Mouse (Mus musculus) midbrain, embryonic 14.5 days (tissue): ENCODE results near the gene Atp6v0b. TPM values are rescaled to one million over a fixed set of nuclear protein-coding genes. Genes with fewer than 3 reads are reported as not detected.

Experiments
- ATAC-seq: fragments of 200-750 bp; cut with Nextera tagmentation; 2 replicates; pipeline ENCODE4 v1.8.0; 2017; ENCODE audit warnings: moderate number of reproducible peaks, moderate library complexity; ENCODE audit not compliant: low FRiP score, low TSS enrichment
- DNase-seq: peaks from one replicate; pipeline ENCODE4 v3.0.0-alpha.2; 2015
- H3K27ac ChIP-seq: fragments of 300-500 bp; sonication (generic); replicated peaks from 2 replicates; pipeline ENCODE4 v1.5.1; 2014; ENCODE audit warnings: mild to moderate bottlenecking, low read depth, low read length, moderate library complexity
- H3K27me3 ChIP-seq: fragments of 300-500 bp; sonication (generic); 2 replicates; pipeline ENCODE4 v1.6.1; 2014; ENCODE audit warnings: low read length, control low read depth, mixed read lengths; ENCODE audit not compliant: control insufficient read depth, insufficient read depth
- H3K36me3 ChIP-seq: fragments of 300-500 bp; sonication (generic); 2 replicates; pipeline ENCODE4 v1.6.1; 2014; ENCODE audit warnings: low read length, control low read depth; ENCODE audit not compliant: control insufficient read depth, insufficient read depth
- H3K4me1 ChIP-seq: fragments of 300-500 bp; sonication (generic); 2 replicates; pipeline ENCODE4 v1.6.1; 2014; ENCODE audit warnings: mild to moderate bottlenecking, antibody characterized with exemption, low read length, control low read depth; ENCODE audit not compliant: control insufficient read depth, insufficient read depth
- H3K4me2 ChIP-seq: fragments of 300-500 bp; sonication (generic); 2 replicates; pipeline ENCODE4 v1.6.1; 2014; ENCODE audit warnings: mild to moderate bottlenecking, low read length, moderate library complexity
- H3K4me3 ChIP-seq: fragments of 300-500 bp; sonication (generic); replicated peaks from 2 replicates; pipeline ENCODE4 v1.5.1; 2014; ENCODE audit warnings: low read depth, low read length
- H3K9ac ChIP-seq: fragments of 300-500 bp; sonication (generic); replicated peaks from 2 replicates; pipeline ENCODE4 v1.6.1; 2014; ENCODE audit warnings: mild to moderate bottlenecking, low read length, moderate library complexity
- H3K9me3 ChIP-seq: fragments of 300-500 bp; sonication (generic); 2 replicates; pipeline ENCODE4 v1.6.1; 2016; ENCODE audit warnings: low read length, control low read depth, mixed read lengths; ENCODE audit not compliant: control insufficient read depth
- WGBS: fragments of 180-500 bp; shearing (Covaris S2); extraction: QIAGEN DNeasy Blood & Tissue Kit; methylation state at CpG from one replicate; pipeline ENCODE4 v1.1.7; 2014; 5-methylcytosine and 5-hydroxymethylcytosine counted together
- polyA plus RNA-seq: library from polyadenylated mRNA; unstranded; fragments of >200 nt; fragmentation: Nextera tagmentation; extraction: Ambion mirVana; gene quantifications from 2 replicates; pipeline ENCODE4 v1.2.1, GENCODE M21; 2014

Gene Atp6v0b
- polyA plus RNA-seq, 1 experiment from 2014 or later: 528 TPM

DNA sequence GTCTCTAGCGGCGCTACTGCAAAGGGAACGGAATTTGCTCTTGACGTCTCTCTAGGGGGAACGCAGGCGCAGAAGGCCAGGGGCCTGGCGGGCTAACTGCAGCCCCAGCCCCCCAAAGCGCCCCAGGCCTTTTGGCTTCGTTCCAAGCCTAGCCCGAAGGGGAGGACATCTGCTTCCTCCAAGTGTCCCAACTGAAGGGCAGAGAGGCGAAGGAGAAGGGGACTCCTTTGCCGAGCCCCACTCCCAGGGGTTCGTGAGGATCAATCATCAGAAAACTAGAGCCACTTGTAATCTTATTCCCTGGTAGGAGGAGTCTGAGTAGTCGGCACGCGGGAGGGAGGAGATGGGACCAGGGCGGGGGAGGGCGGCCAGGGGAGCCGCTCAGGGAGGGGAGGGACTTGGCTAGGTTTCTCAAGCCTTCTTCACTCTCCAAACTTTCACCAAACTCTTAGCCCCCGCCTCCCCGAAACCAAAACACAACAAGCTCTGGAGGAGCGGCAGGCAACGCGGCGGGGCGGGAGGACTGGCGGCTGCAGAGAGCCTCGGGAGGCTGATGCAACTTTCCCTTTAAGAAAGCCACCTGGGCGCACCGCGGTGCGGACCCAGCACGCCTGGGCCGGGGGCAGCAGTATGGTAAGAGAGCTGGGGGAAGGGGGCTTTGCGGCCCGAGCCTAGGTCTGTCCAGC lies 52.1 kb downstream of the Atp6v0b start:
- peak; percentile 25; the same call in 1 of the 2 replicates for ATAC-seq
- WGBS: 1% methylated on average over 36 of the region's 36 CpGs

DNA sequence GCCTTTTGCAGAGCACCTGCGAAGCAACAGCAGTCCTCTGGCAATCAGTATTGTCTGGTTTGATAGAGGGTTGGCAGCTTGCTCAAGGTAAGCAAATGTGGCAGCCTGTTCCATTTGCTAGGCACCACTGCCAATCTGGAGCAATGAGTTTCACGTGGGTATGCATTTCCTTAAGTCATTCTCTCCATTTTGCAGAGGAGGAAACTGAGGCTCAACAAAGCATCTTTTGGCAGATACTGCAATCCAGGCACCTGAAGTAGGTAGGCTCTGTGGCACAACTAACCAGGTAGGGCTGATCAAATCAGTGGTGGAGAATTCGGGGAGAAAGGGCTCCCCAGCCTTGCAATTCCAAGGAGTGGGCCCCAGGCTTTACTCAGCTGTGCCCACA lies 52.7 kb downstream of the Atp6v0b start, which contains the start of gene Slc6a9:
Gene Slc6a9, plus strand, starts transcription at position 50 of the 388 bp plus-strand sequence.
- Histone ChIP-seq H3K4me2 (peak within 1 kb of the TSS; percentile 74), H3K4me3 (peak within 1 kb of the TSS; percentile 55), H3K27ac (peak within 1 kb of the TSS; percentile 86), H3K36me3 (no peaks in the 10 kb centered on the region), H3K27me3 (no peaks in the 10 kb centered on the region), H3K4me1 (peaks cover 8% of the 10 kb centered on the region), H3K9ac (peak within 1 kb of the TSS; percentile 66), H3K9me3 (no peaks in the 10 kb centered on the region)
- DNase-seq (no peak), ATAC-seq (no peak)
- 23% methylated on average over 3 of the region's 3 CpGs for WGBS

More for the DNA sequence above, 52.1 kb downstream of the Atp6v0b start:
- Histone ChIP-seq H3K36me3 (no peaks in the 10 kb centered on the region), H3K4me1 (peaks cover 8% of the 10 kb centered on the region), H3K4me2 (peak overlapping the region; percentile 74), H3K4me3 (peak overlapping the region; percentile 55), H3K9me3 (no peaks in the 10 kb centered on the region), H3K9ac (peak overlapping the region; percentile 66), H3K27me3 (no peaks in the 10 kb centered on the region), H3K27ac (peak overlapping the region; percentile 86)
- DNase-seq: peak; percentile 83

Other genes with a start within 250 kb of the Atp6v0b start
- 86.6 and 91.5 TPM in 2 replicates for gene Dmap1, start 205.1 kb downstream of the Atp6v0b start, polyA plus RNA-seq
- gene Gm12845, start 162.9 kb downstream of the Atp6v0b start, polyA plus RNA-seq: not detected in 2 replicates
- not detected in 2 replicates for gene Klf17, start 121.7 kb downstream of the Atp6v0b start, polyA plus RNA-seq
- gene Slc6a9, start 52.8 kb downstream of the Atp6v0b start, polyA plus RNA-seq: 18.4 and 26.4 TPM in 2 replicates
- 3.0 TPM in 2 replicates for gene Ccdc24, start 14.8 kb downstream of the Atp6v0b start, polyA plus RNA-seq
- 78.1 and 94.2 TPM in 2 replicates for gene B4galt2, start 3.8 kb downstream of the Atp6v0b start, polyA plus RNA-seq
- 20.6 and 26.1 TPM in 2 replicates for gene Dph2, start 4.7 kb upstream of the Atp6v0b start, polyA plus RNA-seq
- 56.0 and 62.7 TPM in 2 replicates for gene Ipo13, start 27.7 kb upstream of the Atp6v0b start, polyA plus RNA-seq
- gene Artn, start 42.4 kb upstream of the Atp6v0b start, polyA plus RNA-seq: 0.50 and 0.66 TPM in 2 replicates
- 9.3 and 20.1 TPM in 2 replicates for gene St3gal3, start 247.6 kb upstream of the Atp6v0b start, polyA plus RNA-seq